Mouse (Mus musculus) right cerebral cortex, postnatal 25 days (tissue): ENCODE measurements around the gene Pin1.
"Not testable (repeated sequence)": the region's sequence is repeated elsewhere in the genome, so short reads cannot be mapped to it uniquely, and the experiment has no call there.

Experiments
- DNase-seq: peaks from one replicate; pipeline ENCODE4 v3.0.0; 2022

Pin1 gene

DNA sequence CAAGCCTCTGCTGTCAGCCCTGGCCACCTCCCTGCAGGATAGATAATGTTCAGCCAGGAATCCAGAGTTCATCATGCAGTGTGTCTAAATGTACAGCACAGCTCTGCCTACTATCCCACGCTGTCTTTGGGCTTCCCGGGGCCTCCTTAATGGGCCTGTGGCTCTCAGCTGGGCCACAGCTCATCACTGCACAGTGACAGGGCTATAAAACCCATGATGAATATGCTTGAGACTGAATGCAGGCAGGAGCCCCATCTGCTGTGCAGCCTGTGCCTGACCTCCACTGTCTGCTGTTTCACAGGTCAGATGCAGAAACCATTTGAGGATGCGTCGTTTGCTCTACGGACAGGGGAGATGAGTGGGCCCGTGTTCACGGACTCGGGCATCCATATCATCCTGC lies 11.0 kb downstream of the Pin1 start:
- DNase-seq, result no peak

DNA sequence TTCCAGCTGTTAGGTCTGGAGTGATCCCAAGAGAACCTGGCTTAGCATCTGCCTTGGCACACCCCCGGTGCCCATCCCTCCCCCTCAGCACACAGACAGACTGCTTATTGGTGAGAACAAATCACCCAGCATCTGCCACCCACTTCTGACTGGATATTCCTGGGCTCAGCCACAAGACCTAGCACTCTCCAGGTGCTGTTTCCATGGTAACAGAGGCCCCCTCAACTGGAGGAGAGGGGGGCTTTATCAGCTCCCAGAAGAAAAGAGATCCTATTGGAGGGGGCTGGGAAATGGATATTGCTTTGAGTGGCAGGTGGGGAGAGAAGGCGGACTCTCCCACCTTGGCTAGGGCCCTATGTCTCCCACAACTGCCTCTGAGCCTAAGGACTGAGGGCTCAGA lies 12.1 kb downstream of the Pin1 start:
- peak; percentile 79 for DNase-seq

DNA sequence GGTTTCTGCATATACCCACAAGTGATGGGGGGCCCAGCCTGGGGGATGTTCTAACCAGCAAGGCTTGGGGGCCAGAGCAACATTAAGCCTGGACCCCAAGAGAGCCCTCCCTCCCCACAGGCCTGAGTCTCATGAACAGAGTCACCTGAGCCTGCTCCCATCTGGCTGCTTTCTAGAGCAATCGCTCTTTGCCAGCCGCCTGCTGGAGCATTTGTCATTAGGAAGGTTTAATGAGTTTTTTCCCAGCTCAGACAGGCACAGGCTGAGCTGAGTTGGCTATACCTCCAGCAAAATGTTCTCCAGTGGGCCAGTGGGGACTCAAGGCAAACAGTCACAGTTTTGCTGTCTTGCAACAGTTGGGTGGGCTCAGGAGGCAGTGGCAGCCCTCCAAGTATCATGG lies 12.5 kb downstream of the Pin1 start:
- peak; percentile 65 for DNase-seq

DNA sequence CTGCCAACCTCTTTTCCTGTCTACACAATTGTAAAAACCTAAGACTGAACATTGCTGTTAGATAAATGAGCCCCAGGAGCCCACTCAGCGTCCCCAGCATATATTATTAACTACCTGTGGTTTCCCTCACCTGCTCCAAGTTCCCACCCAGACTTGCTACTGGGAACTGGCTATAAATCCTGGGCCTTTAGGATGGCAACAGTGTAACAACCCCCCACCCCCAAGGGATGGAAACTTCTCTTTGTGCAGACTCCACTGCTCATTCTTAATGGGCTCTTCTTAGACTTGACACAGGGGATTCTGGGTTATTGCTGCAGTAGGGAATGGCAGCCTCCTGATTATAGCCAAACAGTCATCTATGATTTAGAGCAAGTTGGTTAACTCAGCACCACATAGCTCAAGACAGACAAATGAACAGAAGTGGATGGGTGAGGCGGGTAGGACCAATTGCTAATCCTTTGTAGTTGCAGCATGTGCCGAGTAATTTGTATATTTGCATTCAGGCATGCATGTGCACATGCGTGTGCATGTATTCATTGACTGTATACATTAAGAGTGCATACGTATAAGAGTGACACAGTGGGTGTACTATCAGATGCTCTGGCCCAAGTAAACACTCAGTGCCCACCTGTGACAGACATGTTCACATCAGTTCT lies 13.2 kb downstream of the Pin1 start:
- DNase-seq, result no peak

DNA sequence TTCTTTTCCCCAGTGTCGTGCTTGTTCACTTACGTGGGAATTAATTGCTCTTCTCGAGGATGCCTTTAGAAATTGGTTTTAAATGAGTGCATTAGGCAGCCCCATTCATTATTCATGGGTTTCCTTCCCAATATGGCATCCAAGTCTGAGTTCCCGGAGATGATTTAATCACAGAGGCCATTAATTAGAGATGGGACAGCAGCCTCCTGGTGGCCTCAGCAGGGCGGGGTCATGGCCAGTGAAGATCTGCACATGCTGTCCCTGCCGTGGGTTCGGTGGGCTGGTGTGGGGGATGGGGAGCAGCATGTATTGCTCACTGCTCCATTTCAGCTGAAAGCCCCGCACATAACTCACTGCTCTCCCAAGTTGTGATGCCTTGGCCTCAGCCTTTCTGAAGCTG lies 14.0 kb downstream of the Pin1 start:
- no peak for DNase-seq

DNA sequence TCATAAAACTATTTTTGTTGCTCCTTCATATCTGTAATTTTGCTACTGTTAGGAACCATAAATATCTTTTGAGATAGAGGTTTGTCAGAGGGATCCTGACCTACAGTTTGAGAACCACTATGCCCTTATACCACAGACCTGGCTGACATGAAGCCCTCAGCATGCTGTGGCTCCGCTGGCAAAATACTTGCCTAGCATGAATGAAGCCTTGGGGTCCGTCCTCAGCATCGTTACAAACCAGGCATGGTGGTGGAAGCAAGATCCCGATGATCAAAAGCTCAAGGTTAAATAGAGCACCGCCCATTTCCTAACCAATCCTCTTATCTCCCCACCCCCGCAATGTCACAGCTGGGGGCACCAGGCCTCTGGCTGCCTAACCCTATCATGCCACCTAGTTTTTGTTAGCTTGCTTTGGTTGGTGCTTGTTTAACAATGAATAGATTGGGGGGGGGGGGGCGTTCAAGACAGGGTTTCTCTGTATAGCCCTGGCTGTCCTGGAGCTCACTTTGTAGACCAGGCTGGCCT lies 14.7 kb downstream of the Pin1 start:
- no peak for DNase-seq

DNA sequence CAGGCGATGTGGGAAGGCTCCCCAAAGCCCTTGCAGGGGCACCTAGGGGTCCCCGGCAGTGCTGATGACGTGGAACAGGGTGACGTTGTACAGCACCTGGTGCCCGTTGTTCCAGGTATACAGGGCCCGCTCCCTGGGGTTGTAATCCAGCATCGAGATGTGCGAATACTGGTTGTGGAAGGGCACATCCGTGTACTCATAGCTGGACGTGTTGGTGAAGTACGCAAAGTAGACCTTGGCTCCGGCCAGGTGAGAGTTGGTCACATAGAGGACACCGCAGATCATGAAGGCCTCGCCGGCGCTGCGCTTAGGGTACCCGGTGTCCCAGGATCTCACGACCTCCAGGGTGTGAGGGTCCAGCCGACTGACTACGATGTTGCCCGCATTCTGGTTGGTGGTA lies 16.2 kb downstream of the Pin1 start:
- no peak for DNase-seq

DNA sequence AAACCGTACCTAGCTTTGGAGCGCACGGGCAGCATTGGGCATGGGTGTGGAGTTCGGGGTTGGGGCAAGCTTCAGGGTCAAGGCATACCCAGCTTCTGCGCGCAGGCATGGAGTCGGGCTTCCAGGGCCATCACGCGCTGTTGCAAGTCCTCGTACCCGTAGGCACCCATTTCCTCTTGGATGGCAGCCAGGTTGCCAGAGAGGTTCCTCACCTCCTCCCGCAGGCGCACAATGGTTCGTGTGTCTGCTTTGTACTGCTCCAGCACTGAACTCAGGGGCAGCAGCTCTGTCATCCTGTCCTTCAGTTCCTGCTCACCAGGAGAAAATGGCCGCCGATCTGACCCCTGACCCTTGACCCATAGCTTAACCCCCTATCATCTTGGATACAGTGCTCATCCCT lies 20.2 kb downstream of the Pin1 start:
- DNase-seq, result no peak

DNA sequence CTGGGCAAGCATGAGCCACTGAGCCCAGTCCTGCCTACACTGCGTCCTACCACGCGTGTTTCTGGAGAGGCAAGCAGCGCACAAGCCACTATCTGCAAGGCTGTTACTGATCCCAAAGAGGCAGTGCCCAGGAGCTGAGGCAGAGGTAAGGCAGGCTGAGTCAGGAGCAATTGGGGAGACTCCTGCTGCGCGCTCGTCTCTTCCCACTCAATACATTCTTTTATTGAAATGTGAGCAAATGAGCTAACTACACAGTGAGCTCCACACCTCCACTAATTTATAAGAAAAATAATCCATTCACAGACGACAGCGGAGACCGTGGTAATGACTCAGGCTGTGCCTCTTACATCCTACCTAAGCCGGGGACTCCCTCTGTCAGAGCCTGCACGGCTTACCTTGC lies 26.0 kb downstream of the Pin1 start:
- DNase-seq, result no peak

DNA sequence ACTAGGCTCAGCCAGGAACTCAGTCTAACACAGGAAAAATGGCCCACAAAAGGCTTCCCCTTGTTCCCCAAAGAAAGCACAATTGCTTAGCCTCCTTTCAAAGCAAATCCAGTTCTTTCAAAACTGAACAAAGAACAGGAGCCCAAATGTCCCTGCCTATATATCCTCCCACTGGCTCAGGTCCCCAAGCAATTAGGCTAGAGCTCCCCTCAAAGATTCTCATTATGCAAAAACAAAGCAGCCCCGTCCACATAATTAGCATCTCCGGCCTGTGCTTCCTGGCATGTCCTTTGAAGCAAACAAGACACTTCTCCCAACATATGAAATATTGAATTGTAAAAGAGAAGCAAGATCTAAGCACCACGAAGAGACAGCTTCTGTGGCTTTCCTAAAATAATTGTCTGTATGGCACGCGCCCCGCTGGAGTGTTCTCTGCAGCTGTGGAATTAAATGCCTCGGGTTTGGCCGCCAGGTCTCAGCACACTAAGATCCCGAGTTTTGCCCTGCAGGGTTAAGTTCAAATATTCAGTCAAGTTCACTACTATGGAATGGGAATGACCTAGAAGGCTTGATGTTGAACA lies 28.6 kb downstream of the Pin1 start:
- DNase-seq, result no peak

DNA sequence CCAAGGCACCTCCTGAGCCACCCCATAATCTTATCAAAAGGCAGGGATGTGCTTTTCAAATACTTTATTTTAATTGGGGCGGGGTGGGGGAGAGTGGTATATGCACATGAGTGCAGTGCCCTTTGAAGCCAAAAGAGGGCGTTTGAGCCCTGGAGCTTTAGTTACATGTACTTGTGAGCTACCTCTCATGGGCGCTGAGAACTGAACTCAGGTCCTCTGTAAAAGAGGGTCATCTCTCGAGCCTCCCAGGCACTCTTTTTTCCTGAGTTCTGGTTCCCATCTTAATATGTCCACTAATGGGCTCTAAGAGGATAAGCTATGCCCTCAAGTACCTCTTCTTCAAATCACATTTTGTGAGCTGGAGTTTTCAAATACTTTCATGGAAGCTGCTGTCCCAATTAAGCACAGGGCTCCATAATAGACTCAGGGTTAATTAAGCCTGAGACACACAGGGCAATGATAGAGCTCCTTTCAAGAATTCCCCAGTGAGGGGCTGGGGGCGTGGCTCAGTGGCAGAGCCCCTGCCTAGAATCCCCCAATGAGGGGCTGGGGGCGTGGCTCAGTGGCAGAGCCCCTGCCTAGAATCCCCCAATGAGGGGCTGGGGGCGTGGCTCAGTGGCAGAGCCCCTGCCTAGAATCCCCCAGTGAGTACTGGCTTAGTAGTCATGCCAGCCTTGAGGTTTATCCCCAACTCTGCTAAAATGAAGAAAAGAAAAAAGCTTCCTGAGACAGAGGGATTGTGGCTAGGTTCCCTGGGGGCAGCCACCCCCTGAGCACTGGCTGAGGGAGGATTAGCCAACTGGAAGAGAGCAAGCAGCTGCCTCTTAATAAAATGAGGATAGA lies 29.9 kb downstream of the Pin1 start:
- DNase-seq, result no peak

DNA sequence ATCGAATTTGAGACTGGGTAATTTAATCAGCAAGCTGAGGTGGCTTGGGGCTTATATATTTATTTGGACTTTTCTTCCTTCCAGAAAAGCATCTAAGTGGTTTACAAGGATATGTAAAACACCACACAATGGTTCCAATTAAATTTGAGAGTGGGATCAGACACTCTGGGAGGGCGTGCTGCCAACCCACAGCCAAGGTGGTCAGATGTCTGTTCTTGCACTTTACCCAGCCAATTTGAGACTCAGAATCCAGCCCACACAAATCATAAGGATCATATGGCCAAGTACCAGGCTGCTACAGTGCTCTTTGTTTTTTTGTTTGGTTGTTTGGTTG lies 30.5 kb downstream of the Pin1 start:
- DNase-seq, result no peak

DNA sequence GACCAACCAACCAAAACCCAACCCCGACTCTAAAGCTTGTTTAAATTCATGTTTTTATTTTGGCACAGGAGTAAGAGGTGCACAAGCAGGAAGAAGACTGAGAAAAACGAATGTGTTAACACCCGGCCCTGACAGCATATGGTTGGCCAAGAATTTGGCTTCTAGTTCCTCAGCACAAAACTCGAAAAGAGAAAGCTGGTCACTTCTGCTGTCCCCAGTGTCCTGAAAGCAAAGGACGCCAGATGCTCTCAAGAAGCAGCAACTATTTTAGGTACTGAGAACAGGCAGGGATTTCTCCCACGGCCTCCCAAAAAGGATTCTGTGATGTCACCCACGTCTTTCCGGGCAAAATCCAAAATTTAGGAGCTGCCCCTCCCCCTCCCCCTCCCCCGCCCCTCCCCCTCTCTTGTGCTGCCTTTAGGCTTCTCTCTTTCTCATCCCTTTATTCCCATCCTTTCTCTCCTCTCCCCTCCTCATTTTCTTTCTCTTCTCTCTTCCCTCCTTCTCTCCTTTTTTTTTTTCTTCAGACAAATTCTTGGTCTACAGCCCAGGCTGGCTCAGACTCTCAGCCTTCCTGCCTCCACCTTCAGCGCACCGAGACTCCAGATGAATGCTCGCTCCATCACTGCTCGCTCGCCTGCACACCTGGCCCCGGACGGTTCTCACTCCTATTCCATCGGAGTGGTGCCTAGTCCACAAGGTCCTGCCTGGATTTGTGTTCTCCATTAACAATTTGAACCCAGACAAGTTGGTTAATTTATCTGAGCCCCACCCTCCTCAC lies 33.4 kb downstream of the Pin1 start:
- peak; percentile 73 for DNase-seq

DNA sequence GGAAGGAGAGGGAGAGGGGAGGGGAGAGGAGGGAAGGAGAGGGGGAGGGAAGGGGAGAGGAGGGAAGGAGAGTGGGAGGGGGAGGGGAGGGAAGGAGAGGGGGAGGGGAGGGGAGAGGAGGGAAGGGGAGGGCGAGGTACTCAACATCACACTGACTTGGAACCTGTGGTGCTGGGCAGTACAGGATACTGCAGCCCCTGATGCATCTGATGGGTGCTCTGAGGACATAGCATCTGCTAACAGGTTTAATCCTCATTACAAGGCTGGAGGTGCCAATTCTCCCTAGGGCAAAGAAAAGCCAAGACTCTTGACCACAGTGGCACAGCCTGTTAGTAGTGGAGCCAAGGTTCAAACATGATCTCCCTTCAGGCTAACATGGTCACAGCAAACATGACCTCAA lies 37.5 kb downstream of the Pin1 start:
- DNase-seq, result no peak

DNA sequence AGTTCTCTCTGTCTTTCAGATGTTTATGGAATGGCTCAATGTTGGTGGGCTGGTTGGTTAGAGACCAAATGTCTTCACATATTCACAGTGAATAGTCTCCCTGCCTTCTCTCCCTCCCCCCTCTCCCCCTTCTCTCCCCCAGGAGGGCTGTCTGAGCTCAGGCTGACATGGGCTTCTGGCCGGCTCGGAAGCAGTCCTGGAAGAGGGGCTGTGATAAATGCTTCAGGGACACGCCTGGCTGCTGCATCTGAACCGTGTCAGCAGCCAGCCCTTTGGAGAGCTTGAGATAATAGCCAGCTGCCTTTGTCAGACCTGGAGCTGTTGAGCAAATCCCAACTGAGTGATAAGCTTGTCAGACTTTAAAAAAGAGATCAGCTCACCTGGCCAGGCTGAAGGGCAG lies 38.0 kb downstream of the Pin1 start:
- DNase-seq, result no peak

DNA sequence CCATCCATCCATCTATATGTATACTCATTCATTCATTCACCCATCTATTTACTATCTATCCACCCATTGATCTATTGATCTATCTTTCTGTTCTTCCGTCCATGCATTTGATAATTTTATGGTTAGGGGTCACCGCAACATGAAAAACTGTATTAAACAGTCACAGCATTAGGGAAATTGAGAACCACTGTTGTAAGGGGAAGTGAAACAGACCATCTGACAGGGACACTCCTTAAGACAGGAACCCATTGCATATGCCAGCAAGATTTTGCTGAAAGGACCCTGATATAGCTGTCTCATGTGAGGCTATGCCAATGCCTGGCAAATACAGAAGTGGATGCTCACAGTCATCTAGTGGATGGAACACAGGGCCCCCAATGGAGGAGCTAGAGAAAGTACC lies 38.6 kb downstream of the Pin1 start:
- DNase-seq, result not testable (repeated sequence)

DNA sequence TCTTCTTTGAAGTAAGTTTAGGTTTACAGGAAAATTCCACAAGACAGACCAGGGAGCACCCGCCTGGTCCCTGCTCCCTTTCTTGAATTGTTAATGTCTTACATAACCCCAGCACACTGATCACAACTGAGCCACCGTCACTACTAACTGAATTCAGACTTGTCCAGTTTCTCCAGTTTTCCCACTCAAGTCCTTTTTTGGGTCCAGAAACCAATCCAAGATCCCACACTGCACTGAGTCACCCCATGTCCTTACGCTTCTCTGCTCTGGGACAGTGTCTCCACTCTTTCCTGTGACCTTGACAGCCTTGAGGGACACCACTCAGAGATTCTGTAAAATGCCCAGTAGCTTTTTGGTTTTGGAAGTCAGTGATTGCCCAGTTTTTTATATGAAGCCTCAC lies 41.0 kb downstream of the Pin1 start:
- no peak for DNase-seq

DNA sequence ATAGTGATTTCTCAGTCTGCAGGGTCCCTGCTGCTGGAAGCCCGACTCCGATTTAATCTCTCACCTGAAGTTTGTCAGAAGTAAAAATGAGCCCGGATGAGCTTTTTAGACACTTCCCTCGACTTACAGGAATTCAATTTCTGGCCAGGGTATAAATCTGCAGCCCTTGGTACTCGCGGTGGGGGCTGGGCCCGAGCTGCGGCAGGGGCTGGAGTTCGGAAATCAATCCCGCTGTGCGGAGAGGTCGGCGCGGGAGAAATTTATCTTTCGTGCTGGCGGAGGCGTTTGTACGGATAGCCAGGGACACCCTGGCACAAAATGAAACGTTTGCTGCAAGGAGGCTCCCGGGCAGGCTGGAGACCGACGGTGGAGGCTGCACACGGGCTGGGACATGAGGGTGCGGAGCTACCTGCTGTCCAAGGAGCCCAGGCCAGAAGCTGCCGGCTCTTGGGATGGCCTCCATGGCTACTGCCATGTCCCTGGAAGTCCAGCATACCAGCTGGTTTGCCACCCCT lies 42.9 kb downstream of the Pin1 start:
- no peak for DNase-seq

DNA sequence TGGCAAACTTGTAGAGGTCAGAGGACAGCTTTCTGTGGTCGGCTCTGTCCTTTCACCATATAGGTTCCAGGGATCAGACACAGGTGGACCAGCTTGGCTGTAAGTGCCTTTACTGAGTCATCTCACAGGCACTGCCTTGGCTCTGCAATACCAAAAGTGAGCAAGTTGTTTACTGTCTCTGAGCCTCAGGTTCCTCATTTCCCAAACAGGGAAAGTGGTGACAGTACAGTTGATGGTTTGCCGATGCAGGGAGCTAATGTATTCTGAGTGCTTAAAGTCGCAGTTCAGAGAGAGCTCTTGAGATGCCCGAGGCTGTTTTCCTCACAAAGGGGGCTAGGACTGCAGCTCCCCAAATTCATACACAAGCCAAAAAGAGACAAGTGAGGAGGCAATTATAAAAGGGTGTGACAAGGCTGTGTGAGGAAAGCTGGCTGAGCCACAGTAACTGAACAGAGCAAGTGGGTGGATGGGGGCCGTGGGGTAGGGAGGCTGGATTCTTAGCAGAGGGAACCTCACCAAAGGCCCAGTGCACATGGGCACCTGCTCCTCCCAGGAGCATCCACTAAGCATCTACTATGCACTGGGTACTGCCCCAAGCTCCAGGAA lies 44.3 kb downstream of the Pin1 start:
- DNase-seq, result no peak

DNA sequence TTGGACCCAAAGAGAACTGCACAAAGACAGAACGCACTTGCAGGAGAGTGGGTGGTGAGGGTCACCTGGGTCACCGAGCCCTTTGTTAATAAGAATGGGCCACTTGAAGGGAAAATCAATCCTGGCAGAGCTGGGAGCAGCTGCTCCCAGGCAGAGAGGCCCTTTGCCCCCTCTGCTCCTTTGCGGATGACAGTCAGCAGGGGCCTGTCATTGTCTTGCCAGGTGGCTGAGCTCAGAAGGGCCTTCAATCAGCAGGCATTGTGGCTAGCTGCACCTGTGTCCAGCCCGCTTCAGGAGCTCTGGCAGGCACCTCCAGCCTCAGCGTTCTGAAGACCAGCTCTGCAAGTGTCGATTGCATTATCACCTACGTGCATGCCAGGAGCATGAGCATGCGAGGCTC lies 45.6 kb downstream of the Pin1 start:
- no peak for DNase-seq

DNA sequence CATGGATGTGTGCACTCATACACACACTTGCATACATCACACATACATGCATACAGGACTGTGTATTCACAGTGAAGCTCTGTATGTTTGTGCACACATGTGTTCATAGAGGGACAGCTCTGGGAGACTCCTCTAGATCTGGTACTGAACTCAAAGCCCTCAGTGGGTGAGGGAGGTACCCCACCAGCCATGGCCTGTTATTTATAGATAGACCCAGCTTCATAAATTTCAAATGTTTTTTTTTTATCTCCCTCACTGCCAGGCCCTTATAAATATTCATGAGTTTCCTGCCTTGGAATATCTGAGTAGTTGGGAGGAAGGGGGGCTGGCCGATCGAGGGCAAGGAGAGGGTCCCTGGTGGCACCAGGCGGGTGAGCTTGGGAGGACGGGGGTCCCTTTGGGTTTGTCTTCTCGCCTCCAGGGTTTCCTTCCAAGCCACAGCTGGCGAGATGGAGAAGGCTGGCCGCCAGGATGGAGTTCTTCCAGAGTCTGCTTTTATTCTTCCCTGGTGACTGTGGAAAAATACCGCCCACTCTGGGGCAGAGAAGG lies 52.0 kb downstream of the Pin1 start:
- no peak for DNase-seq

DNA sequence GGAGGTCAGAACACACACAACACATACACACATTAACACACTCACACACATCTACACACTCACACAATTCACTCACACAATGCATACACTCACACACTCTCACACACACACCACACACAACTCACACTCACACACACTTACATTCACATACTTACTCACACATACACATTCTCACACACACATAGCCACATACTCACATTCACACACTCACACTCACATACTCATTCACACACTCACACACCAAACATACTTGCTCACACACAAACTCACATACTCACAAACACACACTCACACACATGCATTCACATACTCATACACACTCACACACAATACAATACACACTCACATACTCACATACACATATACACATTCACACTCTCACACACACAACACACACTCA lies 53.5 kb downstream of the Pin1 start:
- no peak for DNase-seq

DNA sequence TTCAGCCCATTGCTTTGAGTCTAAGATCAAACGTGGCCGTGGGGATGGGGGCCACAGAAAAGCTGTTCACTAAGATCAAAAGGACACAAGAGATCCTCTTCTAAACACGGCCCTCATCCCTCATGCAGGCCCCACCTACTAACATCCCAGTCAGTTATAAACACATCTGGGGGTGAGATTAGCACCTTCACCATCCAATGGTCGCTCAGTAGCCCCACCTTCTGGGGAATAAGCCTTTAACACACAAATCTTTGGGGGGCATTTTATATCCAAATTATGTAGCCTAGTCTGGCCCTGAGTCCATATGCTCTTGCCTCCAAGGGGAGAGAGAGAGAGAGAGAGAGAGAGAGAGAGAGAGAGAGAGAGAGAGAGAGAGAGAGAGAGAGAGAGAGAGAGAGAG lies 54.1 kb downstream of the Pin1 start:
- no peak for DNase-seq
